Mouse (Mus musculus) neutrophil, adult 5-6 weeks (primary cell): ENCODE data around the gene Acot7. TPM values are rescaled to one million over a fixed set of nuclear protein-coding genes. Genes with fewer than 3 reads are reported as not detected.

Source experiments
- ATAC-seq: fragments of 151-379, 151-347 bp; 2 replicates; pipeline ENCODE4 v1.8.0; 2017; ENCODE audit warnings: mild to moderate bottlenecking, moderate TSS enrichment; ENCODE audit not compliant: insufficient number of reproducible peaks, poor library complexity, low FRiP score, severe bottlenecking; ENCODE audit errors: extremely low read depth
- total RNA-seq: library from RNA; stranded (forward); fragments of 200-1000 nt; gene quantifications from 2 replicates; pipeline ENCODE4 v1.2.3, GENCODE M21; 2017

Gene Acot7
- total RNA-seq, 1 experiment from 2014 or later = 12.2 TPM

DNA sequence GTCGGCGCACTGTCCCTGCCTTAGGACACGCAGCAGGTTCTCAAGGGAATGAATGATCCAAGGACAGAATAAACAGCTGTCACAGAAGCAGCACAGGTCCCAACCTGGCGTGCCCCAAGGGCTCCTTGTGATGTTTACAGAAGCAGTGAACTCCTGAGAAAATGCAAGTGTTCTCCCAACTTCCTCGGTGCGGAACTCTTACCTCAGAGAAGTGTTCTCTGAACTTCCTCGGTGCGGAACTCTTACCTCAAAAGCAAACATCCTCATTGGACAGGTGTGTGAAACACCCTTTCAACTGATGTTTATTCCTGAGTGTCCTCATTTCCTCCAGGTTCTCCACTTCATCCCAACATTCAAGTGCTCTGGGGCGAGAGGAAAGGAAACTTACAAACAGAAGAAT is 4.0 kb upstream of the Acot7 start:
- no peak for ATAC-seq

DNA sequence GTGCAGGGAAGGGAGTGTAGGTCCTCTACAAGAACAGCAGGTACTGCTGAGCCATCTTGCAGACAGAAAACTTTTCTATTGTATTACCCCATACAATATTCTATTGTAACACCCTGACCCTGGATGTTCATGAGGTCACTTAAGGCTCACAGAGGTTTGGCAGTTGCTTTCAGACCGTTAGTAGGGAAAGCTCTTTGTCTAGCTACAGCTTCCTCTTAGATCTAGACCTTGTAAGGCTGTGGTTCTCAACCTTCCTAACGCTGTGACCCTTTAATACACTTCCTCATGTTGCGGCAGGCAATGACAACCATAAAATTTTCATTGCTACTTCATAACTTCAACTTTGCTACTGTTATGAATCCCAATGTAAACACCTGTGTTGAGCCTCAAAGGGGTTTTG is 1.3 kb upstream of the Acot7 start:
- no peak for ATAC-seq

DNA sequence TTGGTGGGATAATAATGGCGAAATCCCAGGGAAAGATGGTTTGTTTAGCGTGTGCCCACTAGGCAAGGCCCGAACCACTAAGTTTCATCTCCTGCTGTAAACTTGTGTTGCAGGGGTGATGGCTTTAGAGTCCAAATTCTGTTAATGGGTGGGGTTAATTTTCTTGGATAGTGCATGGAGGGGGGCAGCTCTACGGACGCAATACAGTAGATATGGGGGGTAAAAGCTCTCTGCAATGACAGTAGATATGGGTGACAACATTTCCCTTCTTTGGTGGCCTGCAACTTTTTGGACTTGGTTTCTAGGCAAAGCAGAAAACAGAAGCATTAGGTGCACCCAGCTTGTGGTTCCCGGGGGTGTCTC is 779 bp upstream of the Acot7 start:
- no peak for ATAC-seq

DNA sequence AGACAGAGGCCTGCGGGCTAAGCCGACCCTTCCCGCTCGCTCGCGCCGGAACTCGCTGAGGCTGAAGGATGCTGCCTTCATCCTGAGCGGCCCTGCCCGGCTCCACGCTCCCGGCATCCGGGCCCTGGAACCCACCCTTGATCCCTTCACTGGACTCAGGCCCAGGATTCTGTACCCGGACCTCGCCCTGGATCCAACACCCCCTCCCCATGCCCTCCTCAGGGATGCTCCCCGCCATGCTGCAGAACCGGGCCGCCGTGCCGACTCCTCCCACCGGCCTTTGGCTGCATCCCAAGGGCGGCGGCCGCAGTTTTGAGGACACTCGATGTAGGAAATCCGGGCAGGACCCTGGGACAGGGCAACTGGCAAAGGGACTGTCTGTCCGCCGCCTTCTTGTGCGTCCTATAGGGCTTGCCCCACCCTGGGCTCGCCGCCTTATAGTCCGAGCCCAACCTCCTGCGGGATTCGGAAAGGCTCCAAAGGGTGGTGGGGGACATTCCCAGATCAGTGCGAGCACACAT is 470 bp downstream of the Acot7 start:
- ATAC-seq = no peak

DNA sequence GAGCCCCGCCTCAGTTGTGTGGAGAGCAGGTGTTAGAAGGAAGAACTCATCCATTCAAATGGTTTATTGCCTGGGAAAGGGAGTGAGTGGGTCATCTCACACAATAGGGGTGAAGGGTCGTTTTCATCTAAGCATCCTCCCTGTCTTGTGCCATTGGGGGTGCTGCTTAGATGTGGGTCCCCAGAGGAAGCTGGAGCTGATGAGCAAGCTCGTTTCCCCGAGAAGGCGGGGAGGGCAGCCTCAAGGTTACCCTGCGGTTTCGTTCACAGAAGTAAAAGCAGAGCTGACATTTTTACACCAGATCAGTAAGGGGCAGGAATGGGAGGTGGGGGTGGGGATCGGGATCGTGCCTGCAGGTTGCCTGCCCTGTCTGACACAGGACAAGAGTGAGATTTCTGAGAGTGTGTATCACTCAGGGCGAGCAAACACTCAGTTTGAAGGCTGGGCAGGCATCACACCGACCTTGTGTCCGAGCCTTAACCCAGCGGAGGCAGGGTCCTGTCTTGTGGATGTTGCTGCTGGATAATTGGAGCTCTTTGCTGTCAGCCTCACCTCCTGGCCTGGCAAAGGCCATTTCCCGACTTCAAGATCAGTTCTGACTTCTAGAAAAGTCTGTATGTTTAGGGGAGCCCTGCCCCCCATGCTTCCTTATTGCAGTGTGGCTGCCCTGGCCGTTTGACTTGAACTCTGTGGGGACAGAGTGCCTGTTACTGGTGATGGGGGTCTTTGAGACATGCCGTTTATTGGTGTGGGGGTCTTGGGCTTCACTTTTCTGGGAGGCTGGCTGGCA is 1.2 kb downstream of the Acot7 start:
- ATAC-seq = no peak

DNA sequence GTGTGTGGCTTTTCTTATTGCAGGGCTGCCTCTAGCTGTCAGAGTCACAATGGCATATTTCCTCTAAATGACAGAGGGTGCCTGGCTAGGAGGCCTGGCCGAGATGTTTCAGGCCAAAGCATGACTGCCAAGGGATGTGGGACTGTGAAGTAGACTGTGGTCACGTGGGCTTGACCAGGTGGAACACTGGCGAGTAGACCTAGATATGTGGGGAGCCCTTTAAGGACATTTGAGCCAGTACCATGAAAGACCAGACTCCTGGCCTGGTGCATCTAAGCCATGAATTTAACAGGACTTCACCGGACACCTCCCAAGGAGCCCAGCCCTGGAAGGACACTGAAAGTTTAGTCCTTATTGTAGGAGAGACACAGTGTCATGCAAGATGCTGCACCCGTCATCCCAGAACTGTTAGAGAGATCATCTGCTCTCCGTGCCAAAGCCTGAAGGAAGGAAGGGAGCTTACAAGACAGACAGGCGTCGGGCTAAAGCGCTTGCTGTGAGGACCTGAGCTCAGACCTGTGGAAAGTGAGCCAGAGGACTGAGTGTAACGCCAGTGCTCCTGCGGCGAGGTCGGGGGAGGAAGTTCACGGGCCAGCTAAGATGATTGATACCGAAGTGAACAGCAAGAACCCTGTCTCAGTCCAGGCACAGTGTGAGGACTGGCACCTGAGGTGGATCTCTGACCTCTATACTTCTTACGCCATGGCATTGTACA is 2.2 kb downstream of the Acot7 start:
- no peak for ATAC-seq

DNA sequence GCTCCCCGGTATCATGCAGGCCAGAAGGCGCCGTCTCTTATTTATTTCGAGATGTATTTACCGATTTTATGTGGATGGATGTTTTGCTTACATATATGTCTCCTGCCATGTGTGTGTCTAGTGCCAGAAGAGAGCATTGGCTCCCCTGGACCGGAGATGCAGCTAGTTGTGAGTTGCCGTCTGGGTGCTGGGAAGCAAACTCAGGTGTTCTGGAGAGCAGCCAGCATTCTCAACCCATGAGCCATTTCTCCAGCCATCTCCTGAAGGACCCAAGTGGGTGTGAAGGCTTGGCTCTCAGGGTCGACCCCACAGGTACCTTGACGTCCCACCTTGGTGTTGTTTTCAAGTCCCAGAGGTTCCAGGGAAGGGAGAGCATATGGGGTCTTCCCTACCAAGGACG is 4.3 kb downstream of the Acot7 start:
- ATAC-seq = no peak

DNA sequence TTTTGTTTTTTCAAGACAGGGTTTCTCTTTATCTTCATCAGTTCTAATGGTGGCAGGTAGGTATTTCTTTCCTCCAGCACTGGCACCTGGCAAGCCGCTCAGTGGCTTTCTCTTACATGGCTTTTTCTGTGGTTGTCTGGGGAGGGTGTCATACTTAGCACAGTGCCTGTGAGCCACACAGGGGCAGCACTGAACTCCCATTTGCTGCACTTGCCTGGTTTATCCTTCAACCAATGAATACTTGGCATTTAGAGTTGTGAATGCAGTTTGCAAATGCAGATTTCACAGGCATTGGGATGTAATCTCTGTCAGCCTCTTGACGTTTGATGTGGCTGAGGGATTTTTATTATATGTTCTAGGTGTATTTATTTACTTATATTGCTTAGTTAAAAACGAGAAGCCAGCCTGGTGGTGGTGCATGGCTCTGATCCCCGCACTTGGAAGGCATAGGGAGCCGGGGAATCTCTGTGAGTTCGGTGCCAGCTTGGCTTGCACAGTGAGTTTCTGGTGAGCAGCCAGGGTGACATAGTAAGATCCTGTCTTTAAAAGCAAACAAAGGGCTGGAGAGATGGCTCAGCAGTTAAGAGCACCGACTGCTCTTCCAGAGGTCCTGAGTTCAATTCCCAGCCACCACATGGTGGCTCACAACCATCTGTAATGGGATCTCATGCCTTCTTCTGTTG is 6.6 kb downstream of the Acot7 start:
- ATAC-seq = no peak

DNA sequence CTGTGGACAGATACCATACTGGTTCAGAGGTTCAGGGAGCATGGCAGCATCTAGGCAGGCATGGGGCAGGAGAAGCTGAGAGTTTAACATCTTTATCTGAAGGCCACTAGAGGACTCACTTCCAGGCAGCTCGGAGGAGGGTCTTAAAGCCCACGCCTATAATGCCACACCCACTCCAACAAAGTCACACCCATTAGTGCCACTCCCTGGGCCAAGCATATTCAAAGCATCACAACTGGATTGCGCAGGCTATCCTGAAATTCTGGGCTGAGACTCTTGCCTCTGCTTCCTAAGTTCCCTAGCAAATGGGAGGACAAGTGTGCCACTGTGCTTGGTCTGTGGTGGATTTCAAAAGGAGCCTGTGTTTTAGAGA is 7.2 kb downstream of the Acot7 start:
- ATAC-seq = no peak

DNA sequence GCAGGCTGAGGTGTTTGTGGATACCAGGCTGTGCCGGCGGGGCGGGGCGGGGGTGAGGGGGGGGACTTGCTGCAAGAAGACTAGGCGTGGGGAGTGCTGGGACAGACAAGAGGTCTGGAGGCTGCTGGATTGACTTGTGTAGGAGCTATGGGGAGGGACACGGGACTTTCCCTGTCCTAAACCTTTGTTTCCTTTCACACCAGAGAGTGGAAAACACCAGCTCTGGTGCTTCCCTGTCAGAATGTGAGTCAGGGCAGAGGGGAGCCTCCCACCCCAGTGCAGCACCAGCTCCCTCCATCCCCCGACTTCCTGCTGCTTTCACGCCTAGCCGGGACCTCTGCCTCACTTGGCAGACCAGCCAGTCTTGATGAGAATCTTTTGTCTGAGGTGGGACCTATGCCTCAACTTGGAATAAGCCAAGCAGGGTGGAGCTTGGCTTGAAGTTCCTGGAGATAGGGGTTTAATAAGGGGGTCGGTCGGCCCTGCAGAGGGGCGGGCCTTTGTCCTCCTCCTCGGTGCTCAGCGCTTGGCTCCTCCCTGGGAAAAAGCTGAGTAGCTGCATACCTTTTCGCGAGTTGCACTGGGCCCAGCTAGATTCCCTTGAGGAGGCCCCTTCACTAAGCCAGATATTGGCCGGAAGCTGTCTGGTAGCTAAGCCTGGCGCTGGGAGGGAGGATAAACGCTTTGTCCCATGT is 7.7 kb downstream of the Acot7 start:
- no peak for ATAC-seq

DNA sequence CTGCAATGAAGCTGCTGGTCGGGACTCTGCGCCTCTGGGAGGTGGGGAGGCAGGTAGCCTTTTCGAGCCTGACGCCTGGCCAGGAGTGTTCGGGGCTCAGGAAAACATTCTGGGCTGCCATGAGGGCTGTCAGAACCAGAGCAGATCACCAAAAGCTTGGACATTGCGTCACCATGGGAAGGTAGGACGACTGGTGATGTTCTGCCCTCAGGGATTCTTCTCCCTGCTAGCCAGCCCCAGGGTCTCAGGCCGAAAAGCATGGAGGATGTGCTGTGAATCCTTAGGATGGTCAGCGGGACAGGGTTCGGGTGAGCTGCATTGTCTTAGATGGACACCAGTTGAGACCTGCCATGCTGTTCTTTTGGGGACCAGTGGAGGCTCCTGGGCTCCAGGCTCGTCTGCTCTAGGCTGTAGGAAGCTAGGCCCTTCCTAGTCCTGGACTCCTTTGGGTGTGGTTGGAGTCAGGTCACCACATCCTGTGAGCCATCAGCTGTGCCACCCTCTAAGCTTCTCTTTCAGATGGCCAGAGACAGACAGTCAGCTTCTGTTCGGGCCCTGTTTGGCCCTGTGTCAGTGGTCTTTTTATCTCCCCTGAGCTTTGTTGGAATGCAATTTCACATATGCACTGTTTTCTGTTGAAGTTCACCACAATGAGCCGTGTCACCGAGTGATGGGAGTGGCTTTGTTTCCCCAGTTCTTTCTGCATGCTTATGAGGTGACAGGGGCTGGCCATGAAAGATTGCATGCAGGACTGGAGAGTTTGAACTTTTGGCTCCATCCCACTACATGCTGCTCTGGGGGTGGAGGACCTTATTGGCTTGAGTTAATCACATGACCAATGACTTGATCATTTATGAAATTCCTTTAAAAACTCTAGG is 8.5 kb downstream of the Acot7 start:
- no peak for ATAC-seq

DNA sequence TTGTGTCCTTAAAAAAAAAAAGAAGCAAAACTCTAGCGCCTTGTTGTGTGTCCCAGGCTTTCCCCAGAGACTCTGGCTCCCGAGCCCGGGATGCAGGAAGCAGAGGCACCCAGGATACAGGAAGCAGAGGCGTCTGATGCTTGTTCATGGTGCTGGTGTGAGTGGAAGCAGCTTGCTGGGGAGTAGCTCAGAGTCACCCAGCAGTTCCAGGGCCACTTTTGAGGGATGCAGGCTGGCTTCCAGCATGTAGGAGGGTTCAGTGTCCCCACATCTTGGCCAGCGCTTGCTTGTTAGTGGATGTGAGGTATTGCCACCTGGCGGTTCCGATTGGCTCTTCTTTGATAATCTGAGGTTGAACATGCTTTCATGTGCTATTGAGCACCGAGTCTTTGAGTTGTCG is 9.2 kb downstream of the Acot7 start:
- no peak for ATAC-seq

DNA sequence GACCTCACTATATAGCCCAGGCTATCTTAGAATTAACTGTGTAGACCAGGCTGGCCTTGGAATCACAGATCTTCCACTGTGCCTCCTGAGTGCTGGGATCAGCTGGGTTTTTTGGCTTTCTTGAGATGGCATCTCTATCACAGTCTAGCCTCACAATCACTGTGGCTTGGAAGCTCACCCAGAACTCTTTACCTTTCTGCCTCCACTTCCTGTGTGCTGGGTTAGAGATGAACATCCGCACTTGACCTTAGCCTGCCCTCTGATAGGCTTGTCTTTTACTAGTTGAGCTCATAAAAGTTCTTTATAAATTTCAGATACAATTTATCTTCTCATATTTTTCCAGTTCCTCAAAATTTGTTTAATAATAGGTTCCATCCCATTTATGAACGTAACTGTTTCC is 10.7 kb downstream of the Acot7 start:
- no peak for ATAC-seq

DNA sequence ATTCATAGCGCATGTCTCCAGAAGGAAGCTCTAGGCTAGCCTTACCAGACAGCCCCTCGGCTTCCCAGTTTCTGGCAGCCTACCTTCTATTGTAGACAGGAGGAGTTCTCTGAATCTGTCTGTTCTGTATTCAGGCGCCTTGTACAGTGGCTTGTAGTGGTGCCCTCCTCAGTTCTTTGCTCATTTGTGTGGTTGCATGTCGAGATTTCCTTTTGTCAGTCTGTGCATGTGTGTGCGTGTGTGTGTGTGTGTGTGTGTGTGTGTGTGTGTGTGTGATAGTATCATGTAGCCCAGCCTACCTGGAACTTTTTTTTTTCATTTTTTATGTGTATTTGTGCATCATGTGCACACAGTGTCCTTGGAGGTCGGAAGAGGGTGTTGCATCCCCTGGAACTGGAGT is 11.1 kb downstream of the Acot7 start:
- ATAC-seq = no peak

DNA sequence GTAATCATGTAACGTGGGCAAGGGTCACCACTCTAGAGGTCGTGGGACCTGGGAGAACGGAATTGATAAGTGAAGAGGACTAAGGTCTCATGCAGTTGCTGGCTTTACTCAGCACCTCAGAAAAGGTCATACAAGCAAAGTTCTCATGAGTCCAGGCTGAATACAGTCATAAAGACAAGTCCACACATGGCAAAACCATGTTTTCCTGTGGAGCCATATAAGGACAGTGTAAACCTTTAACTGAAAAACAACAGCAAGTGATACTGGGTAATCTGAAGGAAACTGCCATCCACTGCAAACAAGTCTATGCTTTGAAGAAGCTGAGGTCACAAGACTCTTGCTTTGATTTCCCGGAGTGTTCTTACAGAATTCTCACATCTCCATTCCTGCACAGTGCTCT is 11.8 kb downstream of the Acot7 start:
- no peak for ATAC-seq

DNA sequence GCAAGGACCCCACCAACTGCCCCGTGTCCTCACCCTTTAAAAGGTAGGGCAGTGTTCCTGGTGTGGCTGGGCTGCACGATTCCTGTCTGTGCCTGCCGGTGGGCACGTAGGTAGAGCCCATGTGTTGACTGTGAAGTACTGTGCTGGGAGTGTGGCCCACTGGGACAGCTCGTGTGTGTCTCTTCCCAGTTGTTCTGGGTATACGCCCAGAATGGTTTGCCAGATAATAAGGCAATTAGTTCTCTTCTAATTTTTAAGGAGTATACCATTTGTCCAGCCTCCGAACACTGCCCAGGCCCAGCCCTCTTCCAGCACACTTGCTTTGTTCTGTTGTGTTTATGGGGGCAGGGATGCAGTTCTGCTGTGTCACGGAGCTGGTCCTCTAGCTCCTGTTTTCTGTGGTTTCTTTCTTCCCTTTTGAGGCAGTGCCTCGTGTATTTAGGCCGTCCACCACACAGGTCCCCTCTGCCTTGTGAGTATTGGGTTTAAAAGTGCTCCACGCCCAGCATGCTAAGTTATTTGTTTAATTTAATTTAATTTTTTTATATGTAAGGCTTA is 12.2 kb downstream of the Acot7 start:
- peak; percentile 37; the same call in 1 of the 2 replicates for ATAC-seq

DNA sequence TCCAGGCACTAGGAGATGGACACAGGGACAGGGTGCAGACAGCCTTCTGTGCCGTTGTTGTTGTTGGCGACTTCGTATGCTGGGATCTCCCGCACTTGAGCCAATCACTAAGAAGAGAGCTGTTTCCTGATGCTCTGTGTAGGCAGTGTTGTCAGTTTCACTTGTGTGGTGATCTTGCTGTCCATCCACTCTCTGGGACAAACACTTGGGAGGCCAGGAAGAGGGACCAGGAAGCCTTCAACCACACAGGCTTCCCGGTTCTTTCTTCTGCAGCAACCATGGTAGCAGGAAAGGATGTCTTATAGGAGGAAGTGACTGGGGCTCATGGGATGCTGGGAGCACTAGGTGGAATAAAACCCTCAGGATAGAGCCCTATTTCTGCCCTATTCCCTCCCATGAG is 12.8 kb downstream of the Acot7 start:
- ATAC-seq = no peak

DNA sequence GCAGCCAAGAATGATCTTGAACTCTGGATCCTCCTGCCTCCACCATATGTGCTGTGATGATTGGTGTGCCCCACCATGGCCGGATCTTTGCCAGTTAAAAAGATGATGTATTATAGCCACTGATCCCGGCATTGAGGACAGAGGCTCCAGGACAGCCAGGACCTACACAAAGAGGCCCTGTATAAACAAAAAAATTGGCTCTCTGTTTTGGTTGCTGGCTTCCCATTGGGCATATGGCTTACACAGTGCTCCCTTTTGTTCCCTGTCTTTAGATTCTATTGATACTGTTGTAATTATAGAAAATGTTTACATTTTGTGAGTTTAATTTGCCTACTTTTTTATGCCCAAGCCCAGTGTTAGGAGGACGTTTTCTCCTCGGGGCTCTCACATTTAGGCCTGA is 14.6 kb downstream of the Acot7 start:
- ATAC-seq = no peak
